Mouse (Mus musculus) ES-Bruce4 (cell line): ENCODE data around the gene Fopnl. TPM values are rescaled to one million over a fixed set of nuclear protein-coding genes. Genes with fewer than 3 reads are reported as not detected.

Experiments
- H3K27ac ChIP-seq: 2 replicates; pipeline ENCODE4 v1.5.1; 2012; ENCODE audit warnings: low read length, inconsistent platforms; ENCODE audit not compliant: insufficient read depth
- H3K27me3 ChIP-seq: 2 replicates; pipeline ENCODE4 v1.6.1; 2012; ENCODE audit warnings: mild to moderate bottlenecking, low read length, inconsistent platforms; ENCODE audit not compliant: control insufficient read depth, poor library complexity, insufficient read depth, severe bottlenecking
- H3K36me3 ChIP-seq: 2 replicates; pipeline ENCODE4 v1.6.1; 2012; ENCODE audit warnings: inconsistent platforms, mild to moderate bottlenecking, low read length, moderate library complexity; ENCODE audit not compliant: control insufficient read depth, poor library complexity, insufficient read depth, severe bottlenecking
- H3K4me1 ChIP-seq: one replicate; pipeline ENCODE4 v1.8.1; 2011; ENCODE audit warnings: low read length; ENCODE audit not compliant: control insufficient read depth, insufficient read depth
- H3K4me3 ChIP-seq: 2 replicates; pipeline ENCODE4 v1.5.1; 2011; ENCODE audit warnings: low read depth, mild to moderate bottlenecking, low read length
- H3K9ac ChIP-seq: 2 replicates; pipeline ENCODE4 v1.6.1; 2012; ENCODE audit warnings: low read depth, mild to moderate bottlenecking, inconsistent platforms; ENCODE audit not compliant: poor library complexity, severe bottlenecking
- H3K9me3 ChIP-seq: replicated peaks from 2 replicates; pipeline ENCODE4 v1.6.1; 2012; ENCODE audit warnings: mild to moderate bottlenecking, low read length, inconsistent platforms; ENCODE audit not compliant: control insufficient read depth, poor library complexity, insufficient read depth, severe bottlenecking
- CTCF ChIP-seq: IDR thresholded peaks from one replicate; pipeline ENCODE4 v1.8.1; 2011; ENCODE audit warnings: low read depth, low read length
- EP300 ChIP-seq: IDR thresholded peaks from 2 replicates; pipeline ENCODE4 v1.6.1; 2011; ENCODE audit warnings: low read depth, low read length; ENCODE audit not compliant: insufficient read depth
- POLR2A ChIP-seq: IDR thresholded peaks from one replicate; pipeline ENCODE4 v1.8.1; 2011; ENCODE audit warnings: low read length; ENCODE audit not compliant: insufficient read depth
- polyA plus RNA-seq: library from polyadenylated mRNA; stranded (reverse); fragments of >200 nt; gene quantifications from 2 replicates; pipeline ENCODE4 v1.2.4, GENCODE M21; 2011; ENCODE audit warnings: low read depth; ENCODE audit not compliant: missing spikeins, insufficient read depth, insufficient read length

The Fopnl gene
- polyA plus RNA-seq, 1 experiment = 39.6 TPM

DNA sequence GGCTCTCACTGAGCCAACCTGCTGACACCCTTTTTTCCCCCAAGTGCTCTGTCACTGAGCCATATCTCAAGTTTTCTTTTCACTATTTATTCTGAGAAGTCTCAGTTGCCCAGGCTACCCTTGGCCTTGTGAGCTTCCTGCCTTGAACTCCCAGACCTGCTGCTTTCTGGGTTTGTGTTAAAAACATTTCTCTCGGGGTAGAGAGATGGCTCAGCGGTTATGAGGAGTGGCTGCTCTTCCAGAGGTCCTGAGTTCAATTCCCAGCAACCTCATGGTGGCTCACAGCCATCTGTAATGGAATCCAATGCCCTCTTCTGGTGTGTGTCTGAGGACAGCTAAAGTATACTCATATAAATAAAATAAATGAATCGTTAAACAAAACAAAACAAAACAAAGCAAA, 35.0 kb upstream of the Fopnl start:
- H3K27me3 ChIP-seq = no peaks in the 10 kb centered on the region
- peaks cover 5% of the 10 kb centered on the region for H3K4me1 ChIP-seq
- no peak overlapping the region for H3K9ac ChIP-seq
- no peak overlapping the region for H3K27ac ChIP-seq
- H3K36me3 ChIP-seq = no peaks in the 10 kb centered on the region
- H3K4me3 ChIP-seq = no peak overlapping the region
- no peaks in the 10 kb centered on the region for H3K9me3 ChIP-seq
- TF ChIP-seq CTCF = no peak
- no peak for TF ChIP-seq EP300
- TF ChIP-seq POLR2A = no peak

GRCm38 (mm10) chr16:14351571-14351970, 34.4 kb upstream of the Fopnl start:
- no peaks in the 10 kb centered on the region for H3K9me3 ChIP-seq
- no peaks in the 10 kb centered on the region for H3K36me3 ChIP-seq
- TF ChIP-seq CTCF (no peak), EP300 (no peak)
- H3K27me3 ChIP-seq = no peaks in the 10 kb centered on the region
- H3K4me3 ChIP-seq = no peak overlapping the region
- H3K4me1 ChIP-seq = peaks cover 5% of the 10 kb centered on the region
- H3K9ac ChIP-seq = no peak overlapping the region
- H3K27ac ChIP-seq = no peak overlapping the region

GRCm38 (mm10) chr16:14344967-14345366, 27.8 kb upstream of the Fopnl start:
- Histone ChIP-seq H3K27me3 (no peaks in the 10 kb centered on the region), H3K9me3 (no peaks in the 10 kb centered on the region), H3K4me1 (no peaks in the 10 kb centered on the region), H3K4me3 (no peak overlapping the region), H3K27ac (no peak overlapping the region), H3K36me3 (no peaks in the 10 kb centered on the region), H3K9ac (no peak overlapping the region)
- no peak for TF ChIP-seq POLR2A
- TF ChIP-seq CTCF = no peak
- no peak for TF ChIP-seq EP300

DNA sequence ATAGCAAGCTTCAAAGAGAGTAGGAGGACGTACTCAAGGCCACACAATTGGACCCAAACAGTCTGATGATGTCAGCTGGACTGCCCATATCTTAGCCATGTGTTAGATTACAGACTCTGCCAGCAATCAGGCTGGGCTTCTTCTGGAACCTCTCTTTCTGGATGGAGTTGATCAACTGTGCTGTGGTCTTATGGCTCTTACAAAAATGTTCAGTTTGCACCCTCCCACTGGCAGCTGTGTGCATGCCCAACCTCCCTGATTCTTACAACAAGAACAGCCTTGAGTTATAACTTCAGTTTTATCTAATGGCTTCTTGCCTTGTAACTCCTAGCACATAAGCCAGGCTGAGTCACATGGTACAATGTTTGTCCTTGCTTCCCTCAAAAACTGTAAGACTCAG, 11.0 kb upstream of the Fopnl start:
- no peak for TF ChIP-seq CTCF
- no peak for TF ChIP-seq EP300
- no peak for TF ChIP-seq POLR2A
- no peak overlapping the region for H3K4me3 ChIP-seq
- no peaks in the 10 kb centered on the region for H3K36me3 ChIP-seq
- no peaks in the 10 kb centered on the region for H3K27me3 ChIP-seq
- no peaks in the 10 kb centered on the region for H3K9me3 ChIP-seq
- H3K4me1 ChIP-seq = no peaks in the 10 kb centered on the region
- H3K9ac ChIP-seq = no peak overlapping the region
- H3K27ac ChIP-seq = no peak overlapping the region

DNA sequence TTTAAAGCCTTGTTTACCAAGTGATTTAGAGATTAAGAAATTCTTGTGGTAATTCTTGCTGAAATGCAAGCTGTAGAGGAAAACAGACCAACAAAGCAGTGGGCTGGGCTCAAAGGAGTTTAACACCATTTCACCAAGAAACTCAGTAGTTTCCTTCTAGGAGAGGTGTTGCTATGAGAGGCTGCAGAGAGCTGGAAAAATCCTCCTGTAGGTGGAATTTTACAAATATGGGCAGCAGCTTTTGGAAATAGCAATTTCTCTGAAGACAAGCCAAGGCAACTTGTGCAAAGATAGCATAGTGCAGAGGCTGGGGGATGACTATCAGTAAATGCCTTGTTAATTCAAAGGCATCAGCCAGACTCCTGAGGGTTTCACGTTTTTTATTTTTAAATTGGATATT, 3.3 kb upstream of the Fopnl start:
- no peaks in the 10 kb centered on the region for H3K4me1 ChIP-seq
- no peaks in the 10 kb centered on the region for H3K9me3 ChIP-seq
- no peak overlapping the region for H3K27ac ChIP-seq
- no peaks in the 10 kb centered on the region for H3K36me3 ChIP-seq
- no peaks in the 10 kb centered on the region for H3K27me3 ChIP-seq
- H3K4me3 ChIP-seq = no peak overlapping the region
- H3K9ac ChIP-seq = no peak overlapping the region
- no peak for TF ChIP-seq EP300

DNA sequence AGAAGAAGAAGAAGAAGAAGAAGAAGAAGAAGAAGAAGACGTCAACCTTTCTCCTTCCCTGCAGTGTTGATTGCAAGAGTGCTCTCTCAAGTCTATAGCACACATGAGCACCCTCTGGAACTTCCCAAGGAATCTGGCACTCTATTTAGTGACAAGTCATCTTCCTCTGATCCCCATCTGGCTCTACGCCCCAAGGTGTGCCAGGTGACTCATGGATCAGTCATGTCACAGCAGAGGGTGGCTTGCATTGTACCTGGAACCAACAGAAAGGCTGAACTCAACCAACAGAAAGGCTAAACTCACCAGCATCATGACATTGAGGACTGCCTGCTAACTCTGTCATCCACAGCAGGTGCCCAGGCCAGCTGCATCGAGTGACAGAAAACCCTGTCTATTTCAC, 2.5 kb upstream of the Fopnl start:
- no peaks in the 10 kb centered on the region for H3K9me3 ChIP-seq
- H3K9ac ChIP-seq = no peak overlapping the region
- H3K4me1 ChIP-seq = no peaks in the 10 kb centered on the region
- H3K27ac ChIP-seq = no peak overlapping the region
- no peaks in the 10 kb centered on the region for H3K36me3 ChIP-seq
- H3K27me3 ChIP-seq = no peaks in the 10 kb centered on the region
- no peak overlapping the region for H3K4me3 ChIP-seq
- no peak for TF ChIP-seq CTCF
- TF ChIP-seq EP300 = no peak
- TF ChIP-seq POLR2A = no peak
